Mouse (Mus musculus): ENCODE measurements around the gene Hfe2.
"Not testable (repeated sequence)": the region's sequence is repeated elsewhere in the genome, so short reads cannot be mapped to it uniquely, and the experiment has no call there.

GRCm38 (mm10) chr3:96488907-96489629 is 35.9 kb upstream of the Hfe2 start:
- not testable (repeated sequence) for TF ChIP-seq POLR2A (IDR thresholded peaks at IDR 0.05; ENCODE audit: extremely low read depth, insufficient read depth, low read length); CTCF (IDR thresholded peaks at IDR 0.05; ENCODE audit: low read depth, low read length)

Measured in liver, adult 2 months (tissue).